Mouse (Mus musculus) limb, embryonic 11.5 days (tissue): ENCODE results near the gene Susd6. TPM values are rescaled to one million over a fixed set of nuclear protein-coding genes. Genes with fewer than 3 reads are reported as not detected.

Experiments used
- ATAC-seq: fragments of 200-750 bp; cut with Nextera tagmentation; 2 replicates; pipeline ENCODE4 v1.8.0; 2017; ENCODE audit warnings: low read depth; ENCODE audit not compliant: insufficient number of reproducible peaks, low FRiP score, low TSS enrichment
- DNase-seq: peaks from one replicate; pipeline ENCODE4 v3.0.0-alpha.2; 2015; ENCODE audit warnings: low spot score
- H3K27ac ChIP-seq: fragments of 300-500 bp; sonication (generic); replicated peaks from 2 replicates; pipeline ENCODE4 v1.5.1; 2014; ENCODE audit warnings: low read depth, mild to moderate bottlenecking, low read length
- H3K27me3 ChIP-seq: fragments of 300-500 bp; sonication (generic); 2 replicates; pipeline ENCODE4 v1.6.1; 2014; ENCODE audit warnings: mild to moderate bottlenecking, low read length, mixed read lengths; ENCODE audit not compliant: control insufficient read depth, insufficient read depth
- H3K36me3 ChIP-seq: fragments of 300-500 bp; sonication (generic); 2 replicates; pipeline ENCODE4 v1.6.1; 2014; ENCODE audit warnings: mild to moderate bottlenecking, low read length, moderate library complexity, mixed read lengths; ENCODE audit not compliant: control insufficient read depth, insufficient read depth
- H3K4me1 ChIP-seq: fragments of 300-500 bp; sonication (generic); 2 replicates; pipeline ENCODE4 v1.6.1; 2014; ENCODE audit warnings: low read length, mixed read lengths; ENCODE audit not compliant: control insufficient read depth, insufficient read depth
- H3K4me2 ChIP-seq: fragments of 300-500 bp; sonication (generic); 2 replicates; pipeline ENCODE4 v1.6.1; 2014; ENCODE audit warnings: low read depth, mild to moderate bottlenecking, moderate library complexity; ENCODE audit not compliant: severe bottlenecking
- H3K4me3 ChIP-seq: fragments of 300-500 bp; sonication (generic); 2 replicates; pipeline ENCODE4 v1.5.1; 2014; ENCODE audit warnings: low read depth, low read length
- H3K9ac ChIP-seq: fragments of 300-500 bp; sonication (generic); 2 replicates; pipeline ENCODE4 v1.6.1; 2014; ENCODE audit warnings: mild to moderate bottlenecking, low read length
- H3K9me3 ChIP-seq: fragments of 300-500 bp; sonication (generic); 2 replicates; pipeline ENCODE4 v1.6.1; 2016; ENCODE audit warnings: low read length; ENCODE audit not compliant: control insufficient read depth
- WGBS: fragments of 180-500 bp; shearing (Covaris S2); extraction: QIAGEN DNeasy Blood & Tissue Kit; methylation state at CpG from one replicate; pipeline ENCODE4 v1.1.7; 2014; 5-methylcytosine and 5-hydroxymethylcytosine counted together
- polyA plus RNA-seq: library from polyadenylated mRNA; unstranded; fragments of >200 nt; fragmentation: Nextera tagmentation; extraction: Ambion mirVana; gene quantifications from 2 replicates; pipeline ENCODE4 v1.2.1, GENCODE M21; 2014

The Susd6 gene
- 14.3 and 14.4 TPM in 2 replicates for polyA plus RNA-seq

DNA sequence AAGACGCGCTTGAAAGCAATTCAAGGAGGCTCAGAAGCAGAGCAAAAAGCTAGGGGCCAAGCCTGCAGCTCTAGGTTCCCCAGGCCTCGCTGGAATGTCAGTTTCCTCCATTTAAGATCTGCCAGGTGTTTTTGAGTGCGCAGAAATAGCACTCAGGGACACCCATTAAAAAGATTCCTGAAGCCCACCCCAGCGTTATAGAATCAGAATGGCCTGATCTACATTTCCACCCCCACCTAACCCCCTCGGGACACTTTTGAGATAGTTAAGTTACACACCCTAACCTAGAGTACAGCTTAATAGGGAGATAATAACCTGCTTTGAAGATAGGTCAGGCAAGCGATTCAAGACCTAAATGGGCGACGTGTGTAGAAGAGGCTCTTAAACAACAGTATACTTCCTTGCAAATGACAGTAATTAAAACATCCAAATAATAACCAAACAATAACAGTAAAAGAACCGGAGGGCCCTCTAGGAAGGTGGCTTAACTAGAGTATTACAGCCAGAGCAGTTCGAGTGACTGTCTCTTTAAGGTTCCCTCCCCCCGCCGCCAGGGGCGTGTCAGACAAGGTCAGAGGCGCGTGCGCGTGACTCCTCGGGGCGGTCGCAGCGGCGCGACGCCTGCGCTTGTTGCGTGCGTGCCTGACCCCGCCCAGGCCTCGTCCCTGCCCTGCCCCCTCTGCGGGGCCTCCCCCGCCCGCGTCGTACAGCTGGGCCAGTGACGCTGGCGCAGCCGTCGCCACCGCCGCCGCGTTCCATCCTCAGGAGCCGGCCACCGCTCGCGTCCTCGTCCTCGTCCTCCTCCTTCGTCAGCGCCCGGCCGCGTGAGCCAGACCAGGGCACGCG is at the start of gene Susd6:
Gene Susd6 (plus strand): TSS at position 662 of the 846 bp plus-strand sequence.
- peak within 1 kb of the TSS; percentile 88 for H3K9ac ChIP-seq
- H3K36me3 ChIP-seq: no peaks in the 10 kb centered on the region
- peak within 1 kb of the TSS; percentile 95 for H3K4me3 ChIP-seq
- H3K27ac ChIP-seq: peak within 1 kb of the TSS; percentile 91
- H3K9me3 ChIP-seq: no peaks in the 10 kb centered on the region
- peak; percentile 99 for DNase-seq
- ATAC-seq: peak; percentile 97
- peak within 1 kb of the TSS; percentile 66 for H3K4me2 ChIP-seq
- no peaks in the 10 kb centered on the region for H3K27me3 ChIP-seq
- H3K4me1 ChIP-seq: peaks cover 2% of the 10 kb centered on the region; the same call in 1 of the 2 replicates
- 2% methylated on average over 50 of the region's 56 CpGs for WGBS

GRCm38 (mm10) chr12:80744614-80745013 is 45.7 kb upstream of the Susd6 start:
- H3K9me3 ChIP-seq: no peaks in the 10 kb centered on the region
- H3K9ac ChIP-seq: no peak overlapping the region
- no peaks in the 10 kb centered on the region for H3K36me3 ChIP-seq
- WGBS: 78% methylated on average over 1 of the region's 1 CpGs
- no peak overlapping the region for H3K4me2 ChIP-seq
- ATAC-seq (no peak), DNase-seq (no peak)
- no peaks in the 10 kb centered on the region for H3K4me1 ChIP-seq
- no peak overlapping the region for H3K4me3 ChIP-seq
- H3K27ac ChIP-seq: no peak overlapping the region
- H3K27me3 ChIP-seq: no peaks in the 10 kb centered on the region

- Histone ChIP-seq H3K27me3 (no peaks in the 10 kb centered on the region), H3K4me1 (no peaks in the 10 kb centered on the region), H3K9me3 (no peaks in the 10 kb centered on the region), H3K4me2 (no peak overlapping the region), H3K36me3 (no peaks in the 10 kb centered on the region), H3K4me3 (no peak overlapping the region), H3K9ac (no peak overlapping the region), H3K27ac (no peak overlapping the region)
- DNase-seq: no peak
- WGBS: 64% methylated on average over 8 of the region's 8 CpGs
- no peak for ATAC-seq
Observed at GRCm38 (mm10) chr12:80746031-80746813, 44.1 kb upstream of the Susd6 start.

DNA sequence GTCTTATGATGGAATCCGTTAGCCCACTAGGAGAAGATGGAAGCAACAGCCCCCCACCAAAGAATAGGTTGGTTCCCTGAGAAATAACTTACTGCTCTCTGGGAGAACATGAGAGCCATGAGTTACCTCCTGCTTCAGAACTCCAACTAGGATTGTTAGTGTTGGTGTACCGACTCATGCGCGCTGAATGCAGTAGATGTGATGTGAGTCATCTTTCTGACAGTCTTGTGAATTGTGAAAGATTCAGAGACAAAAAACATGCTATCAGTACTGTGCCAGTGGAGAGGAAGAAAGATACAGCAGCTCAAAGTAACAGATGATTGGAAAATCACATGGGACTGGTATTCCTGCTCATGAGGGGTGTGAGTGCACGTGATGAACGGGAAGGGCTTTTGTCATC is 38.8 kb upstream of the Susd6 start:
- no peaks in the 10 kb centered on the region for H3K9me3 ChIP-seq
- no peak for DNase-seq
- H3K27me3 ChIP-seq: peaks cover 9% of the 10 kb centered on the region
- H3K4me1 ChIP-seq: no peaks in the 10 kb centered on the region
- H3K9ac ChIP-seq: no peak overlapping the region
- no peak overlapping the region for H3K4me2 ChIP-seq
- H3K36me3 ChIP-seq: no peaks in the 10 kb centered on the region
- H3K27ac ChIP-seq: no peak overlapping the region
- no peak for ATAC-seq
- WGBS: 87% methylated on average over 6 of the region's 6 CpGs
- no peak overlapping the region for H3K4me3 ChIP-seq

DNA sequence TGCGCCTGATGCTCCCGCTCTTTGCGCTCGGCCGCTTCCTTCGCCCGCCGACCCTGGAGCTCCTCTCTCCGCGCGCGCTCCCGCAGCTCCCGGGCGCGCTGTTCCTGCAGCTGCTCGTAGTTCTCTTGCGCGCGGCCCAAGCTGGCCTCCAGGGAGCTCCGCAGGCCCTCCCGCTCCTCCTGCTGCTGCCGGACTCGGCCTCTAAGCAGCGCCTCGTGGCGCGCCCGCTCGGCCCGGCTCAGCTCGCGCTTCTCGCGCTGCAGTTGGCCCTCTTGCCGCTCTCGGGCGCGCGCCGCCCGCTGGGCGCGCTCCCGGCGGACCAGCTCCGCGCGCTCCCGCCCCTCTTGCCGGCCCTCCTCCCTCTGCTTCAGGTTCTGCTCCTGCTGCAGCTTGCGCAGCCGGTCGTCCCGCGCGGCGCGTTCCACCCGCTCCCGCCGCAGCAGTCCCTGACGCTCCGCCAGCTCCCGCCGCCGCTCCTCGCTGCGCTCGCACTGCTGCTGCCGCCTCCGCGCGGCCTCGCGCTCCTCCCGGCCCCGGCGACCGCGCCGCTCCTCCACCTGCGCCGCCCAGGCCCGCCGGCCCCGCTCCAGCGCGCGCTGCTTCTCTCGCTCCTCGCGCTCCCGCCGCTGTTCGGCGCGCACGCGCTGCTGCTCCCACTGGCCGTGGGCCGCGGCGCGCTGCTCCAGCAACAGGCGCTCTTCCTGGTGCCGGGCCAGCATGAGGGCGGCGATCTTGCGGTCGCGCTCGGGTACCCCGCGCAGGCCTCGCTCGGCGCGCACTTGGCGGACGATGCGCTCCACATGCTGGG is 32.4 kb upstream of the Susd6 start:
- peak overlapping the region; percentile 40 for H3K4me3 ChIP-seq
- H3K9ac ChIP-seq: peak overlapping the region; percentile 47
- H3K4me1 ChIP-seq: peaks cover 9% of the 10 kb centered on the region
- peak overlapping the region; percentile 97 for H3K4me2 ChIP-seq
- no peaks in the 10 kb centered on the region for H3K36me3 ChIP-seq
- H3K27ac ChIP-seq: no peak overlapping the region
- ATAC-seq: peak; percentile 75
- no peaks in the 10 kb centered on the region for H3K9me3 ChIP-seq
- peak; percentile 81 for DNase-seq
- under 1% methylated on average over 112 of the region's 122 CpGs for WGBS
- peaks cover 47% of the 10 kb centered on the region for H3K27me3 ChIP-seq

DNA sequence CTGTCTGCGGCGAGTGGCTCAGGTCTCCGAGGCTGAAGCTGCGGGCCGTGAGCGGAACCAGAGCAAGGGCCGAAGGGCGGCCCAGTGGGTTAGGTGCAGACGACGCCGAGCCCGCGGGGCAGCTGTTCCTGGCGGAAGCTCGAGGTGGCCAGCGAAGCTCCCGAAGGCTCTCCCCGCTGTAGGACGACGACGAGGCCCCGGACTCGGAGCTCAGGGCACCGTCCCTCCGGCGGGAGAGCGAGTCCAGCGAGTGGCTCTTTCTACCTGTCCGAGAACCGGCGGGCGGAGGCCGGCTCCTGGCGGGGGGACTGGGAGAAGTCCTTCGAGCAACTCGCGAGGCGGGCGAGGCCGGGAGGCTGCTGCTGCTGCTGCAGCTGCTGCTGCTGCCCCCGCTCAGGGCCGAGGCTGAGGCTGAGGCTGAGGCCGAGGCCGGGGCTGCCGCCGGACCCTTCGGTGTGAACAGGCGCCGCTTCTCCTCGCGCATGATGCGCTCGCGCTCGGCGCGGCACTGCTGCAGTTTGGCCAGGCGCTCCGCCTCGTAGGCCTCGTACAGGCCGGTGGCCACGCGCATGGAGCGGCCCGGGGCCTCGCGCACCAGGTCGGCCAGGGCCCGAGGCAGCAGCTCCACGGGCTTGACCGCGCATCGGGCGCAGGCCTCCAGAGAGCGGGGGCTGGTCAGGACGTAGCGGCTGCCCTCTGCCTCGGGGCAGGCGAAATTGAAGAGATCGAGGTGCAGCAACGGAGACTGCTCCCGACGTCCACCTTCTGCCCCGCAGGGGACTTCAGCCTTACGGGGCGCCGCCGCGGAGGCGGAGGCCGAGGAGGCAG is 31.5 kb upstream of the Susd6 start:
- no peak overlapping the region; the same call in none of the 2 replicates for H3K9ac ChIP-seq
- ATAC-seq: no peak
- WGBS: 3% methylated on average over 86 of the region's 92 CpGs
- H3K4me3 ChIP-seq: peak overlapping the region; percentile 40
- H3K27me3 ChIP-seq: peaks cover 47% of the 10 kb centered on the region
- H3K27ac ChIP-seq: no peak overlapping the region
- no peaks in the 10 kb centered on the region for H3K9me3 ChIP-seq
- peaks cover 9% of the 10 kb centered on the region for H3K4me1 ChIP-seq
- H3K36me3 ChIP-seq: no peaks in the 10 kb centered on the region
- peak overlapping the region; percentile 97 for H3K4me2 ChIP-seq
- DNase-seq: peak; percentile 76

GRCm38 (mm10) chr12:80759387-80759712 is 31.0 kb upstream of the Susd6 start:
- no peaks in the 10 kb centered on the region for H3K36me3 ChIP-seq
- H3K9me3 ChIP-seq: no peaks in the 10 kb centered on the region
- 7% methylated on average over 13 of the region's 13 CpGs for WGBS
- peaks cover 9% of the 10 kb centered on the region for H3K4me1 ChIP-seq
- H3K4me2 ChIP-seq: peak overlapping the region; percentile 97; the same call in 1 of the 2 replicates
- no peak overlapping the region for H3K9ac ChIP-seq
- ATAC-seq: no peak
- H3K27me3 ChIP-seq: peaks cover 47% of the 10 kb centered on the region
- no peak overlapping the region for H3K27ac ChIP-seq
- peak overlapping the region; percentile 40 for H3K4me3 ChIP-seq
- DNase-seq: no peak
